Comparison of ENCODE assay signal across 15 mouse cellular contexts in genomic region chr1:57272593-57272992, GRCm38 (mm10).
"Had no signal": no experiment of that assay in that cellular context is flagged by ENCODE, and none has a peak within 500 bp of the region (broad histone marks: within the 10 kb centered on the region; RNA-seq: fewer than 3 reads in every experiment).

No protein-coding gene starts in this region.

- H3K9ac ChIP-seq: liver, embryonic 13.5 days; liver, embryonic 15.5 days; liver, postnatal 0 days; midbrain, embryonic 13.5 days; midbrain, embryonic 15.5 days; neural tube, embryonic 12.5 days had no signal

- H3K4me3 ChIP-seq: liver, embryonic 13.5 days; liver, embryonic 15.5 days; megakaryocyte, embryonic 14.5 days; midbrain, embryonic 13.5 days; midbrain, embryonic 15.5 days; neural tube, embryonic 12.5 days had no signal

- H3K27ac ChIP-seq: liver, embryonic 13.5 days; liver, embryonic 15.5 days; macrophage; midbrain, embryonic 13.5 days; midbrain, embryonic 15.5 days; neural tube, embryonic 12.5 days had no signal

- DNase-seq: liver, embryonic 13.5 days; liver, postnatal 0 days; lung, postnatal 10 days; lung, postnatal 36 days; right cerebral cortex, postnatal 14 days; thymus, adult 2 months; thymus, postnatal 25 days; thymus, postnatal 4 days had no signal

- H3K4me1 ChIP-seq: liver, embryonic 15.5 days; megakaryocyte, embryonic 14.5 days; midbrain, embryonic 13.5 days; midbrain, embryonic 15.5 days; neural tube, embryonic 12.5 days had no signal

- H3K36me3 ChIP-seq: liver, embryonic 13.5 days; liver, embryonic 15.5 days; midbrain, embryonic 13.5 days; midbrain, embryonic 15.5 days; neural tube, embryonic 12.5 days had no signal

- ATAC-seq: liver, postnatal 0 days; midbrain, embryonic 13.5 days; midbrain, embryonic 15.5 days had no signal

- H3K4me2 ChIP-seq: liver, embryonic 13.5 days; liver, embryonic 15.5 days; midbrain, embryonic 11.5 days; midbrain, embryonic 13.5 days; midbrain, embryonic 15.5 days; neural tube, embryonic 12.5 days had no signal

- H3K27me3 ChIP-seq: liver, embryonic 13.5 days; liver, embryonic 15.5 days; megakaryocyte, embryonic 14.5 days; midbrain, embryonic 15.5 days; neural tube, embryonic 12.5 days had no signal

- H3K9me3 ChIP-seq: liver, embryonic 13.5 days; liver, embryonic 15.5 days; megakaryocyte, embryonic 14.5 days; midbrain, embryonic 13.5 days; midbrain, embryonic 15.5 days; neural tube, embryonic 12.5 days had no signal
